Mouse (Mus musculus): ENCODE data around the gene Tmem192. TPM values are rescaled to one million over a fixed set of nuclear protein-coding genes. Genes with fewer than 3 reads are reported as not detected.

Tmem192 gene
- total and polyA plus RNA-seq, 3 experiments = 6.3 to 24.9 TPM; not detected in 1

DNA sequence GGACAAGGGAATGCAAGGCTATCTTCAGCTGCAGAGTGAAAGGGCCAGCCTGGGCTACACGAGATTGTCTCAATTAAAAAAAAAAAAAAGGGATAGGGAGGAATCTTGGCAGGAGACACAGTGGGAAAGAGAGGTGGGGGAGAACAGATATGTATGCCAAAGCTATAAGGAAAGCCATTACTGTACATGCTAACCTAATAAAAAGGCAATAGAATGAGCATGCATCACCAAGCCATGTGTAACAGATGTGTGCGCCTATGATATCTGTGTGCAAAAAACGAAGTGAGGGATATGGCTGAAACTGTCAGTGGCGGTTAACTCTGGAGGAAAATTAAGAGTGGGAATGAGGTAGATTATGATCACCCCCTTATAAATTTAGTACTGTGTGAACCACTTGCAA, 21.2 kb upstream of the Tmem192 start:
- TF ChIP-seq MAZ (IDR thresholded peaks at IDR 0.05; ENCODE audit: low read depth, low read length) (no peak), MXI1 (IDR thresholded peaks at IDR 0.05; ENCODE audit: low read depth, low read length) (no peak), JUND (IDR thresholded peaks at IDR 0.05; ENCODE audit: low read depth, low read length) (no peak), POLR2AphosphoS2 (IDR thresholded peaks at IDR 0.05; ENCODE audit: low read length) (no peak)

DNA sequence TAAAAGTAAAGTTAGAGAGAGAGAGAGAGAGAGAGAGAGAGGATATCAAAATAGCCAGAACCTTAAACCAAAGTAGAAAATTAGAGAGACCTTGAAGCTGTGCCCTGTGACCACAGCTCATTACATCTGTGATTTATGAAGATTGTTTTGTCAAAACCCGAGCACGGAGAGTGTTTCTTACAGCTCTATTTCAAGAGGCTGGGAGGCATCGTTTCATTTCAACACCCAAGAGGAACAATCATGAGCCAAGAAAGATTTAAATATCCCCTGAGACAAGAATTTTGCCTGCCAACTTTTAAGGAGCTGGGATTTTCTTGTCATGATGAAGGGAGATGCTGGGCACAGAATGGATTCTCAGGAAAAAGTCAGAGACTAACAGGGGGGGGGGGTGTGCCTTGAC, 20.6 kb upstream of the Tmem192 start:
- no peak for TF ChIP-seq ZMIZ1 (IDR thresholded peaks at IDR 0.05; ENCODE audit: low read depth, low read length)
- no peak for TF ChIP-seq MEF2A (IDR thresholded peaks at IDR 0.05; ENCODE audit: extremely low read depth, insufficient replicate concordance, low read depth, low read length, poor library complexity, severe bottlenecking)
- no peak for TF ChIP-seq POLR2A (IDR thresholded peaks at IDR 0.05; ENCODE audit: control insufficient read depth in 1 of 2, insufficient read depth in 1 of 2, low read depth in 1 of 2, low read length in 2 of 2, poor library complexity in 1 of 2)
- no peak for TF ChIP-seq ZC3H11A (IDR thresholded peaks at IDR 0.05; ENCODE audit: low read depth, low read length)
- TF ChIP-seq GABPA (IDR thresholded peaks at IDR 0.05; ENCODE audit: low read depth, low read length) = no peak
- no peak for TF ChIP-seq CHD2 (IDR thresholded peaks at IDR 0.05; ENCODE audit: low read length)
- TF ChIP-seq BHLHE40 (IDR thresholded peaks at IDR 0.05; ENCODE audit: borderline replicate concordance, low read depth, low read length) = no peak
- TF ChIP-seq TAL1 (IDR thresholded peaks at IDR 0.05; ENCODE audit: low read length) = no peak
- TF ChIP-seq TCF12 (IDR thresholded peaks at IDR 0.05; ENCODE audit: low read depth, low read length) = no peak
- TF ChIP-seq POLR2AphosphoS2 (IDR thresholded peaks at IDR 0.05; ENCODE audit: low read length) = no peak
- no peak for TF ChIP-seq RCOR1 (IDR thresholded peaks at IDR 0.05; ENCODE audit: low read depth, low read length)
- DNase-seq (ENCODE audit: low read depth, low spot score) = no peak
- H3K9me3 ChIP-seq (replicated peaks; ENCODE audit: insufficient read depth, low read length) = no peaks in the 10 kb centered on the region
- no peak overlapping the region for H3K9ac ChIP-seq (ENCODE audit: control insufficient read depth, low read depth, low read length, poor library complexity, severe bottlenecking)
- H3K79me2 ChIP-seq (ENCODE audit: control insufficient read depth, insufficient read depth, low read length, poor library complexity) = no peaks in the 10 kb centered on the region
- no peaks in the 10 kb centered on the region for H3K36me3 ChIP-seq (ENCODE audit: control insufficient read depth in 1 of 2, insufficient read depth in 2 of 2, low read length in 2 of 2)
- H3K4me1 ChIP-seq (ENCODE audit: control insufficient read depth in 1 of 2, insufficient read depth in 2 of 2, low read length in 2 of 2) = no peaks in the 10 kb centered on the region
- no peak overlapping the region for H3K4me3 ChIP-seq (ENCODE audit: control insufficient read depth in 1 of 2, insufficient read depth in 1 of 2, low read depth in 2 of 2, low read length in 2 of 2)
- no peak overlapping the region for H3K27ac ChIP-seq (ENCODE audit: control insufficient read depth, low read depth, low read length)
- H3K27me3 ChIP-seq (ENCODE audit: control insufficient read depth in 1 of 2, insufficient read depth in 2 of 2, low read length in 2 of 2) = no peaks in the 10 kb centered on the region

More for the DNA sequence above, 21.2 kb upstream of the Tmem192 start:
- no peak for DNase-seq (ENCODE audit: low read depth, low spot score)
- Histone ChIP-seq H3K36me3 (ENCODE audit: control insufficient read depth in 1 of 2, insufficient read depth in 2 of 2, low read length in 2 of 2) (no peaks in the 10 kb centered on the region), H3K9ac (ENCODE audit: control insufficient read depth, low read depth, low read length, poor library complexity, severe bottlenecking) (no peak overlapping the region), H3K27me3 (ENCODE audit: control insufficient read depth in 1 of 2, insufficient read depth in 2 of 2, low read length in 2 of 2) (no peaks in the 10 kb centered on the region), H3K4me3 (ENCODE audit: control insufficient read depth in 1 of 2, insufficient read depth in 1 of 2, low read depth in 2 of 2, low read length in 2 of 2) (no peak overlapping the region), H3K9me3 (replicated peaks; ENCODE audit: insufficient read depth, low read length) (no peaks in the 10 kb centered on the region), H3K27ac (ENCODE audit: control insufficient read depth, low read depth, low read length) (no peak overlapping the region), H3K4me1 (ENCODE audit: control insufficient read depth in 1 of 2, insufficient read depth in 2 of 2, low read length in 2 of 2) (no peaks in the 10 kb centered on the region), H3K79me2 (ENCODE audit: control insufficient read depth, insufficient read depth, low read length, poor library complexity) (no peaks in the 10 kb centered on the region)

DNA sequence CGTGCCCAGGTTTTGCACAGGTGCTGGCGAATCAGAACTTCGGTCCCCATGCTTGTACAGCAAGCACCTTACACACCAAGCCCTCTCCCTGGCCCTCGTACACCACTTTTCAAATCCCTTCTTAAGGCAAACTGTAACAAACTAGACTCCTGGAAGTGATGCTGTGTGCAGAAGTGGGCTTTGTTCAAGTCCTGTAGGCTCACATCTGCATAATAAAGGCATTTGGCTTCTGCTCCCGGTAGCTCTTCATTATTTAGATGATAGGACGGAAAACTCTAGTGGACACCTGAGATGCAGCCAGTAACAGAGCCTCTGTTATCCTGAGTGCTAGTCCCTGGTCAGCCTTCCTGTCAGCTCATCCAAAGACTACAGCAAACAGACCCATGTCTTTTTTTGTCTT, 18.0 kb upstream of the Tmem192 start:
- Histone ChIP-seq H3K9me3 (replicated peaks; ENCODE audit: insufficient read depth, low read length) (no peaks in the 10 kb centered on the region), H3K36me3 (ENCODE audit: control insufficient read depth in 1 of 2, insufficient read depth in 2 of 2, low read length in 2 of 2) (no peaks in the 10 kb centered on the region), H3K9ac (ENCODE audit: control insufficient read depth, low read depth, low read length, poor library complexity, severe bottlenecking) (no peak overlapping the region), H3K4me1 (ENCODE audit: control insufficient read depth in 1 of 2, insufficient read depth in 2 of 2, low read length in 2 of 2) (no peaks in the 10 kb centered on the region), H3K27me3 (ENCODE audit: control insufficient read depth in 1 of 2, insufficient read depth in 2 of 2, low read length in 2 of 2) (no peaks in the 10 kb centered on the region), H3K79me2 (ENCODE audit: control insufficient read depth, insufficient read depth, low read length, poor library complexity) (no peaks in the 10 kb centered on the region), H3K27ac (ENCODE audit: control insufficient read depth, low read depth, low read length) (no peak overlapping the region), H3K4me3 (ENCODE audit: control insufficient read depth in 1 of 2, insufficient read depth in 1 of 2, low read depth in 2 of 2, low read length in 2 of 2) (no peak overlapping the region)
- no peak for TF ChIP-seq E2F4 (IDR thresholded peaks at IDR 0.05; ENCODE audit: borderline replicate concordance, low read depth, low read length)
- TF ChIP-seq ETS1 (IDR thresholded peaks at IDR 0.05; ENCODE audit: low read depth, low read length) = no peak
- no peak for TF ChIP-seq EP300 (IDR thresholded peaks at IDR 0.05; ENCODE audit: low read depth in 1 of 2, low read length in 2 of 2)
- TF ChIP-seq NRF1 (IDR thresholded peaks at IDR 0.05; ENCODE audit: insufficient read depth, low read depth, low read length, poor library complexity, severe bottlenecking) = no peak
- no peak for TF ChIP-seq POLR2A (IDR thresholded peaks at IDR 0.05; ENCODE audit: control insufficient read depth in 1 of 2, insufficient read depth in 1 of 2, low read depth in 1 of 2, low read length in 2 of 2, poor library complexity in 1 of 2)
- TF ChIP-seq ZNF384 (IDR thresholded peaks at IDR 0.05; ENCODE audit: low read depth, low read length) = no peak
- no peak for TF ChIP-seq POLR2AphosphoS5 (IDR thresholded peaks at IDR 0.05; ENCODE audit: borderline replicate concordance, low read depth, low read length)
- no peak for TF ChIP-seq ELF1 (IDR thresholded peaks at IDR 0.05; ENCODE audit: low read depth, low read length)
- TF ChIP-seq MAZ (IDR thresholded peaks at IDR 0.05; ENCODE audit: low read depth, low read length) = no peak
- TF ChIP-seq GABPA (IDR thresholded peaks at IDR 0.05; ENCODE audit: low read depth, low read length) = no peak
- no peak for TF ChIP-seq TCF12 (IDR thresholded peaks at IDR 0.05; ENCODE audit: low read depth, low read length)
- no peak for TF ChIP-seq RCOR1 (IDR thresholded peaks at IDR 0.05; ENCODE audit: low read depth, low read length)
- DNase-seq (ENCODE audit: low read depth, low spot score) = no peak
